Comparison of ENCODE assay signal across 8 mouse cellular contexts in genomic region chr19:21274181-21274591, GRCm38 (mm10). TPM values are rescaled to one million over a fixed set of nuclear protein-coding genes. Genes with fewer than 3 reads are reported as not detected.
DNase-seq lines count a peak whose midpoint lies in the region; ATAC-seq and TF ChIP-seq lines count a peak whose summit lies in the region.

No protein-coding gene starts in this region.

- no peaks in the 10 kb centered on the region for H3K9me3 ChIP-seq in forebrain, postnatal 0 days (ENCODE audit: low read length)
- H3K9me3 ChIP-seq in lung, embryonic 14.5 days (ENCODE audit: low read depth, low read length), result no peaks in the 10 kb centered on the region
- H3K9me3 ChIP-seq in neural tube, embryonic 15.5 days (replicated peaks), result no peaks in the 10 kb centered on the region

- peak overlapping the region; percentile 77 for H3K4me3 ChIP-seq in cerebellum, adult 2 months (replicated peaks; ENCODE audit: insufficient read depth, low read depth, low read length)
- peak overlapping the region; percentile 85 for H3K4me3 ChIP-seq in forebrain, postnatal 0 days (ENCODE audit: low read depth, low read length)
- peak overlapping the region; percentile 92 for H3K4me3 ChIP-seq in lung, embryonic 14.5 days (ENCODE audit: low read depth, low read length)
- H3K4me3 ChIP-seq in neural tube, embryonic 15.5 days (replicated peaks), result peak overlapping the region; percentile 97

- H3K27ac ChIP-seq in cerebellum, adult 2 months (ENCODE audit: insufficient read depth, low read length), result no peak overlapping the region; the same call in 1 of the 2 replicates
- no peak overlapping the region; the same call in 1 of the 2 replicates for H3K27ac ChIP-seq in forebrain, postnatal 0 days (ENCODE audit: low read depth, low read length)
- no peak overlapping the region for H3K27ac ChIP-seq in lung, embryonic 14.5 days (ENCODE audit: low read depth)
- H3K27ac ChIP-seq in neural tube, embryonic 15.5 days (replicated peaks), result peak overlapping the region; percentile 54

- WGBS in cerebellum, adult 2 months, result 0% methylated on average over 2 of the region's 2 CpGs
- WGBS in forebrain, postnatal 0 days, result 0% methylated on average over 2 of the region's 2 CpGs
- WGBS in lung, embryonic 14.5 days, result 1% methylated on average over 2 of the region's 2 CpGs
- WGBS in neural tube, embryonic 15.5 days, result 4% methylated on average over 2 of the region's 2 CpGs

- H3K27me3 ChIP-seq in cerebellum, adult 2 months (ENCODE audit: control insufficient read depth, insufficient read depth, low read length), result no peaks in the 10 kb centered on the region
- H3K27me3 ChIP-seq in forebrain, postnatal 0 days (ENCODE audit: insufficient read depth, low read length), result no peaks in the 10 kb centered on the region
- no peaks in the 10 kb centered on the region for H3K27me3 ChIP-seq in lung, embryonic 14.5 days (ENCODE audit: insufficient read depth, low read length)
- no peaks in the 10 kb centered on the region for H3K27me3 ChIP-seq in neural tube, embryonic 15.5 days (replicated peaks)

- no peaks in the 10 kb centered on the region for H3K36me3 ChIP-seq in forebrain, postnatal 0 days (ENCODE audit: insufficient read depth)
- H3K36me3 ChIP-seq in lung, embryonic 14.5 days (ENCODE audit: insufficient read depth), result peaks cover 20% of the 10 kb centered on the region
- H3K36me3 ChIP-seq in neural tube, embryonic 15.5 days, result peaks cover 12% of the 10 kb centered on the region

- no peak for TF ChIP-seq CTCF in cerebellum, adult 2 months (IDR thresholded peaks at IDR 0.05; ENCODE audit: borderline replicate concordance, insufficient read depth, low read depth, low read length)
- TF ChIP-seq CTCF in forebrain, postnatal 0 days (IDR thresholded peaks at IDR 0.05; ENCODE audit: low read depth), result no peak
- no peak for TF ChIP-seq CTCF in lung, embryonic 14.5 days (IDR thresholded peaks at IDR 0.05; ENCODE audit: low read depth)

- peak; percentile 34 for ATAC-seq in forebrain, postnatal 0 days
- peak; percentile 15; the same call in 1 of the 2 replicates for ATAC-seq in lung, embryonic 14.5 days (ENCODE audit: insufficient read depth)
- no peak for ATAC-seq in neural tube, embryonic 15.5 days (ENCODE audit: low FRiP score)

- H3K9ac ChIP-seq in forebrain, postnatal 0 days, result peak overlapping the region; percentile 82
- H3K9ac ChIP-seq in lung, embryonic 14.5 days, result peak overlapping the region; percentile 99
- H3K9ac ChIP-seq in neural tube, embryonic 15.5 days (replicated peaks), result peak overlapping the region; percentile 40

- H3K4me2 ChIP-seq in forebrain, postnatal 0 days (ENCODE audit: low read depth), result peak overlapping the region; percentile 60
- H3K4me2 ChIP-seq in lung, embryonic 14.5 days, result peak overlapping the region; percentile 55
- H3K4me2 ChIP-seq in neural tube, embryonic 15.5 days, result peak overlapping the region; percentile 71

- TF ChIP-seq POLR2A in cerebellum, adult 2 months (IDR thresholded peaks at IDR 0.05; ENCODE audit: borderline replicate concordance, insufficient read depth, low read length), result no peak

- peaks cover 4% of the 10 kb centered on the region; the same call in 1 of the 2 replicates for H3K4me1 ChIP-seq in cerebellum, adult 2 months (ENCODE audit: control insufficient read depth, insufficient read depth, low read length)
- H3K4me1 ChIP-seq in forebrain, postnatal 0 days (ENCODE audit: insufficient read depth), result peaks cover 7% of the 10 kb centered on the region; the same call in 1 of the 2 replicates
- peaks cover 3% of the 10 kb centered on the region; the same call in 1 of the 2 replicates for H3K4me1 ChIP-seq in lung, embryonic 14.5 days (ENCODE audit: insufficient read depth)
- peaks cover 27% of the 10 kb centered on the region for H3K4me1 ChIP-seq in neural tube, embryonic 15.5 days

- peak; percentile 75 for DNase-seq in Muller cell, postnatal 12 days (ENCODE audit: inconsistent ontology term)
- peak; percentile 64 to 87 for DNase-seq in cerebellum, adult 2 months
- DNase-seq in forebrain, postnatal 0 days, result peak; percentile 75
- peak; percentile 67 for DNase-seq in heart, postnatal 4 days
- peak; percentile 64 to 85 for DNase-seq in layer of hippocampus, adult 8-10 months (ENCODE audit: low spot score in 2 of 2)
- DNase-seq in lung, embryonic 14.5 days, result peak; percentile 87
- DNase-seq in thymus, postnatal 14 days, result peak; percentile 60

RNA-seq across cellular contexts. Expression of gene Zfand5, which starts 2.1 kb away (rescaled TPM):
- polyA plus RNA-seq in cerebellum, adult 2 months (2012; rRNA removed), result 152 and 158 TPM in 2 replicates
- total RNA-seq in forebrain, postnatal 0 days (2014; rRNA removed), result 159 and 177 TPM in 2 replicates
- 121 and 146 TPM in 2 replicates for polyA plus RNA-seq in forebrain, postnatal 0 days (2015; fragmentation: Nextera tagmentation; extraction: Ambion mirVana)
- total RNA-seq in heart, postnatal 4 days (2021), result 10 to 100 TPM; 93.1 to 99.6 TPM
- 100 to 1,000 TPM; 138 to 143 (median 141) TPM for total RNA-seq in layer of hippocampus, adult 8-10 months (2022)
- polyA plus RNA-seq in lung, embryonic 14.5 days (2014; fragmentation: Nextera tagmentation; extraction: Ambion mirVana), result 106 and 110 TPM in 2 replicates
- 149 and 174 TPM in 2 replicates for polyA plus RNA-seq in neural tube, embryonic 15.5 days (2015; fragmentation: Nextera tagmentation; extraction: Ambion mirVana)

Comparison
In these comparisons a context has a peak if more than half of its experiments do, and no peak if none do; other contexts are left out.
1. H3K9ac ChIP-seq: peak in every context shown above with its lines; median percentile 99 in lung, embryonic 14.5 days; 82 in forebrain, postnatal 0 days; 40 in neural tube, embryonic 15.5 days.